Mouse (Mus musculus): ENCODE results near the gene Creb3. TPM values are rescaled to one million over a fixed set of nuclear protein-coding genes. Genes with fewer than 3 reads are reported as not detected.

Creb3 gene
- polyA plus RNA-seq, 1 experiment = 133 TPM

DNA sequence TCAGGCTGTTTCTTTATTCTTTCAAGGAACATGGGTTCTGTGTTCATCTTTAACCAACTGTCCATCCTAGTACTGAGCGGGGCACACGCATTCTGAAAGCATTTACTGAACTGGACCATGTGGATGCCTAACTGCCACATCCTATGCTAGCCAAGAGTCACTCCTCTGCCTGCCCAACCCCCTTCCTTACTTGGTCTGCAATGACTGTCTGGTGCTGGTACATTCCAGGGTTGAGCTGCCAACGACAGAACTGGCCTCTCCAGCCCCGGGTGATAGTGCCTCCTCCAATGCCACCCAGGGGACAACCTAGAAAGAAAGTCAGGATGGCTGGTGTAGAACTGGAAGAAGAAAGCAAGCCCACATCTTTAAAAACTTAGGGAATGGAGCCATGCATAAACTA, 11.4 kb downstream of the Creb3 start:
- Histone ChIP-seq H3K27me3 (ENCODE audit: control insufficient read depth, insufficient read depth, low read length) (no peaks in the 10 kb centered on the region), H3K27ac (ENCODE audit: insufficient read depth, low read depth, low read length) (no peak overlapping the region), H3K4me3 (ENCODE audit: low read depth, low read length) (no peak overlapping the region), H3K4me1 (ENCODE audit: control insufficient read depth, insufficient read depth, insufficient read length, low read length) (peaks cover 14% of the 10 kb centered on the region), H3K36me3 (ENCODE audit: control insufficient read depth, insufficient read depth, low read length) (peaks cover 24% of the 10 kb centered on the region)
- TF ChIP-seq POLR2A (IDR thresholded peaks at IDR 0.05; ENCODE audit: low read depth, low read length) (no peak), CTCF (IDR thresholded peaks at IDR 0.05; ENCODE audit: extremely low read depth, insufficient read length, insufficient replicate concordance, low read depth, low read length) (no peak)
- 87% methylated on average over 4 of the region's 4 CpGs for WGBS

DNA sequence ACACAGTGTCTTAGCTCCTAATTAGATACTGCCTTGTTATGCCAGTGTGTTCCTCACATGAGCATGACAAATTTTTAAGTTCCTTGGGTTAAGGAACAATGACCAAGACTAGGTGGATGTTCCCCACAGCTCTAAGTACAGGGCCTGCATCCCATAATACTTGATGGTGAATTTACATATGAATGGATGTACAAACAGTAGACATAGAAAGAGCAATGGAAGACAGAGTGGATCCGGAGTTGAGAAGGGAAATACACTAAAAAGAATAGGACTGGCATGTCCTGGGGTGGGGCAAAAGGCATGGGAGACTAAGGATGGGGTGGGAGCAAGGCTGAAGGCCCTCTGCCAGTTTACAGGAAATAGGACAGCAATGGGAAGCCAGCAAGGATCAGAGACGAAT, 13.2 kb downstream of the Creb3 start:
- no peak overlapping the region for H3K27ac ChIP-seq (ENCODE audit: insufficient read depth, low read depth, low read length)
- TF ChIP-seq POLR2A (IDR thresholded peaks at IDR 0.05; ENCODE audit: low read depth, low read length) (no peak), CTCF (IDR thresholded peaks at IDR 0.05; ENCODE audit: extremely low read depth, insufficient read length, insufficient replicate concordance, low read depth, low read length) (no peak)
- 31% methylated on average over 2 of the region's 2 CpGs for WGBS
- H3K4me3 ChIP-seq (ENCODE audit: low read depth, low read length) = no peak overlapping the region
- peaks cover 10% of the 10 kb centered on the region for H3K36me3 ChIP-seq (ENCODE audit: control insufficient read depth, insufficient read depth, low read length)
- H3K4me1 ChIP-seq (ENCODE audit: control insufficient read depth, insufficient read depth, insufficient read length, low read length) = peaks cover 16% of the 10 kb centered on the region
- no peaks in the 10 kb centered on the region for H3K27me3 ChIP-seq (ENCODE audit: control insufficient read depth, insufficient read depth, low read length)

GRCm38 (mm10) chr4:43577237-43577881, 15.2 kb downstream of the Creb3 start:
- H3K4me3 ChIP-seq (ENCODE audit: low read depth, low read length) = peak overlapping the region; percentile 85
- peaks cover 21% of the 10 kb centered on the region for H3K36me3 ChIP-seq (ENCODE audit: control insufficient read depth, insufficient read depth, low read length)
- peaks cover 16% of the 10 kb centered on the region for H3K4me1 ChIP-seq (ENCODE audit: control insufficient read depth, insufficient read depth, insufficient read length, low read length)
- no peaks in the 10 kb centered on the region for H3K27me3 ChIP-seq (ENCODE audit: control insufficient read depth, insufficient read depth, low read length)
- no peak for TF ChIP-seq POLR2A (IDR thresholded peaks at IDR 0.05; ENCODE audit: low read depth, low read length)
- TF ChIP-seq CTCF (IDR thresholded peaks at IDR 0.05; ENCODE audit: extremely low read depth, insufficient read length, insufficient replicate concordance, low read depth, low read length) = no peak
- WGBS = 42% methylated on average over 8 of the region's 8 CpGs
- no peak overlapping the region for H3K27ac ChIP-seq (ENCODE audit: insufficient read depth, low read depth, low read length)

- Histone ChIP-seq H3K4me3 (ENCODE audit: low read depth, low read length) (peak within 1 kb of the TSS; percentile 85), H3K4me1 (ENCODE audit: control insufficient read depth, insufficient read depth, insufficient read length, low read length) (peaks cover 16% of the 10 kb centered on the region), H3K27me3 (ENCODE audit: control insufficient read depth, insufficient read depth, low read length) (no peaks in the 10 kb centered on the region), H3K36me3 (ENCODE audit: control insufficient read depth, insufficient read depth, low read length) (peaks cover 30% of the 10 kb centered on the region), H3K27ac (ENCODE audit: insufficient read depth, low read depth, low read length) (peak within 1 kb of the TSS; percentile 58)
- under 1% methylated on average over 76 of the region's 76 CpGs for WGBS
- TF ChIP-seq CTCF (IDR thresholded peaks at IDR 0.05; ENCODE audit: extremely low read depth, insufficient read length, insufficient replicate concordance, low read depth, low read length) = no peak
- peak; percentile 90 for TF ChIP-seq POLR2A (IDR thresholded peaks at IDR 0.05; ENCODE audit: low read depth, low read length)
Measured at GRCm38 (mm10) chr4:43578376-43579204, 16.5 kb downstream of the Creb3 start, which contains the start of the genes Rgp1 and Gba2. TSS of gene Rgp1 (plus strand) at chr4:43578715. TSS of gene Gba2 (minus strand) at chr4:43578873.

- Histone ChIP-seq H3K27me3 (ENCODE audit: control insufficient read depth, insufficient read depth, low read length) (no peaks in the 10 kb centered on the region), H3K4me1 (ENCODE audit: control insufficient read depth, insufficient read depth, insufficient read length, low read length) (peaks cover 16% of the 10 kb centered on the region), H3K27ac (ENCODE audit: insufficient read depth, low read depth, low read length) (no peak overlapping the region), H3K36me3 (ENCODE audit: control insufficient read depth, insufficient read depth, low read length) (peaks cover 30% of the 10 kb centered on the region), H3K4me3 (ENCODE audit: low read depth, low read length) (peak overlapping the region; percentile 85)
- WGBS = 3% methylated on average over 10 of the region's 10 CpGs
- TF ChIP-seq CTCF (IDR thresholded peaks at IDR 0.05; ENCODE audit: extremely low read depth, insufficient read length, insufficient replicate concordance, low read depth, low read length) (no peak), POLR2A (IDR thresholded peaks at IDR 0.05; ENCODE audit: low read depth, low read length) (no peak)
Measured at GRCm38 (mm10) chr4:43579256-43579655, 17.1 kb downstream of the Creb3 start.

- TF ChIP-seq CTCF (IDR thresholded peaks at IDR 0.05; ENCODE audit: extremely low read depth, insufficient read length, insufficient replicate concordance, low read depth, low read length) (no peak), POLR2A (IDR thresholded peaks at IDR 0.05; ENCODE audit: low read depth, low read length) (no peak)
- H3K4me3 ChIP-seq (ENCODE audit: low read depth, low read length) = no peak overlapping the region
- peaks cover 30% of the 10 kb centered on the region for H3K36me3 ChIP-seq (ENCODE audit: control insufficient read depth, insufficient read depth, low read length)
- H3K4me1 ChIP-seq (ENCODE audit: control insufficient read depth, insufficient read depth, insufficient read length, low read length) = peaks cover 16% of the 10 kb centered on the region
- H3K27me3 ChIP-seq (ENCODE audit: control insufficient read depth, insufficient read depth, low read length) = no peaks in the 10 kb centered on the region
- 72% methylated on average over 6 of the region's 6 CpGs for WGBS
- H3K27ac ChIP-seq (ENCODE audit: insufficient read depth, low read depth, low read length) = no peak overlapping the region
Measured at GRCm38 (mm10) chr4:43579731-43580130, 17.6 kb downstream of the Creb3 start.

DNA sequence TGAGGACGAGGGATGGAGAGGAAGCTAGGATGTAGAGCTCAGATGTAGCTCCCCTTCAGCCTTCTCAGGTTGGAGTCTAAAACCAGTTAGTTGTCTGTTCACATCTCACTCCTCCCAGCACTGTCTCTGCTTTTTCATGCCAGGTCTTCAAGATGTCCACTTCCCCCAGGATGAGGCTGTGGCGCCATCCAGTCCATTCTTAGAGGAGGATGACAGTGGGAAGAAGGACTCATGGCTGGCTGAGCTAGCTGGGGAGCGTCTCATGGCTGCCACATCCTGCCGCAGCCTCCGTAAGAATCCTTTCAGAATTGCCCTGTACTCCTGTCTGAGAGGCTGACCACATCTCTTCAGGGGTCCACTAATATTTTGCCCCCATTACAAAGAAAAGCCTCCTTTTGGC, 18.6 kb downstream of the Creb3 start:
- no peak overlapping the region for H3K27ac ChIP-seq (ENCODE audit: insufficient read depth, low read depth, low read length)
- peaks cover 30% of the 10 kb centered on the region for H3K36me3 ChIP-seq (ENCODE audit: control insufficient read depth, insufficient read depth, low read length)
- WGBS = 92% methylated on average over 5 of the region's 5 CpGs
- H3K4me3 ChIP-seq (ENCODE audit: low read depth, low read length) = no peak overlapping the region
- TF ChIP-seq POLR2A (IDR thresholded peaks at IDR 0.05; ENCODE audit: low read depth, low read length) = no peak
- TF ChIP-seq CTCF (IDR thresholded peaks at IDR 0.05; ENCODE audit: extremely low read depth, insufficient read length, insufficient replicate concordance, low read depth, low read length) = no peak
- peaks cover 12% of the 10 kb centered on the region for H3K4me1 ChIP-seq (ENCODE audit: control insufficient read depth, insufficient read depth, insufficient read length, low read length)
- no peaks in the 10 kb centered on the region for H3K27me3 ChIP-seq (ENCODE audit: control insufficient read depth, insufficient read depth, low read length)
